Mouse (Mus musculus) embryonic facial prominence, embryonic 11.5 days (tissue): ENCODE results near the gene Shtn1. TPM values are rescaled to one million over a fixed set of nuclear protein-coding genes. Genes with fewer than 3 reads are reported as not detected.

Experiments used
- ATAC-seq: fragments of 200-750 bp; cut with Nextera tagmentation; replicated peaks from 2 replicates; pipeline ENCODE4 v1.8.0; 2017; ENCODE audit warnings: low read depth; ENCODE audit not compliant: insufficient number of reproducible peaks, low FRiP score, low TSS enrichment
- DNase-seq: peaks from one replicate; pipeline ENCODE4 v3.0.0-alpha.2; 2015; ENCODE audit warnings: low spot score
- H3K27ac ChIP-seq: fragments of 300-500 bp; sonication (generic); replicated peaks from 2 replicates; pipeline ENCODE4 v1.5.1; 2014; ENCODE audit warnings: mild to moderate bottlenecking, low read depth, low read length, control low read depth
- H3K27me3 ChIP-seq: fragments of 300-500 bp; sonication (generic); 2 replicates; pipeline ENCODE4 v1.6.1; 2014; ENCODE audit warnings: mild to moderate bottlenecking, low read length, moderate library complexity, mixed read lengths; ENCODE audit not compliant: control insufficient read depth, insufficient read depth
- H3K36me3 ChIP-seq: fragments of 300-500 bp; sonication (generic); replicated peaks from 2 replicates; pipeline ENCODE4 v1.6.1; 2014; ENCODE audit warnings: low read depth, mild to moderate bottlenecking, low read length, moderate library complexity, mixed read lengths; ENCODE audit not compliant: control insufficient read depth, insufficient read depth
- H3K4me1 ChIP-seq: fragments of 300-500 bp; sonication (generic); 2 replicates; pipeline ENCODE4 v1.6.1; 2014; ENCODE audit warnings: low read length, mixed read lengths; ENCODE audit not compliant: control insufficient read depth, insufficient read depth
- H3K4me2 ChIP-seq: fragments of 300-500 bp; sonication (generic); 2 replicates; pipeline ENCODE4 v1.6.1; 2014; ENCODE audit warnings: low read depth, mild to moderate bottlenecking, control low read depth, low read length, moderate library complexity
- H3K4me3 ChIP-seq: fragments of 300-500 bp; sonication (generic); 2 replicates; pipeline ENCODE4 v1.5.1; 2014; ENCODE audit warnings: low read depth, low read length, control low read depth
- H3K9ac ChIP-seq: fragments of 300-500 bp; sonication (generic); replicated peaks from 2 replicates; pipeline ENCODE4 v1.6.1; 2014; ENCODE audit warnings: mild to moderate bottlenecking, control low read depth, low read length
- H3K9me3 ChIP-seq: fragments of 300-500 bp; sonication (generic); replicated peaks from 2 replicates; pipeline ENCODE4 v1.6.1; 2016; ENCODE audit warnings: mild to moderate bottlenecking, low read length, inconsistent platforms, mixed read lengths; ENCODE audit not compliant: control insufficient read depth
- WGBS: fragments of 180-500 bp; shearing (Covaris S2); extraction: QIAGEN DNeasy Blood & Tissue Kit; methylation state at CpG from one replicate; pipeline ENCODE4 v1.1.7; 2014; 5-methylcytosine and 5-hydroxymethylcytosine counted together
- polyA plus RNA-seq: library from polyadenylated mRNA; unstranded; fragments of >200 nt; fragmentation: Nextera tagmentation; extraction: Ambion mirVana; gene quantifications from 2 replicates; pipeline ENCODE4 v1.2.1, GENCODE M21; 2014

Shtn1 gene
- polyA plus RNA-seq, 1 experiment from 2014 or later, result 6.3 TPM

DNA sequence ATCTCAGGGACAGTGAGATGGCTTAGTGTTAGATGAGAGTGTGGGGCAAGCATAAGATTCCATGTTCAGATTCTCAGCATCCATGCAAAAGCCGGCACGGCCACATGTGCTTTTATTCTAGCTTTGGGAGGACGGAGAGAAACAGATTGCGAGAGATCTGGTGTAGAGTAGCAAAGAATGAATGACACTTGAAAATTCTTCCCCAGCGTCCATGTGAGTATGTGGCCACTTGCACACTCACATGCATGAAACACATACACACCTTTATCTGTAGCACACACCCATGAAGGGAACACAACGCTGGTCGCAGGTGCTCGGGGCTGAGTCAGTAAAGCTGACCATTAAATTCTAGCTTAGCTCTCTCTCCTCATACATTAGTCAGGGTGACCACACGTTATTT is 24.3 kb downstream of the Shtn1 start:
- Histone ChIP-seq H3K27ac (no peak overlapping the region), H3K9me3 (no peaks in the 10 kb centered on the region), H3K4me2 (no peak overlapping the region), H3K9ac (no peak overlapping the region), H3K36me3 (no peaks in the 10 kb centered on the region), H3K4me1 (no peaks in the 10 kb centered on the region), H3K4me3 (no peak overlapping the region), H3K27me3 (no peaks in the 10 kb centered on the region)
- 87% methylated on average over 9 of the region's 9 CpGs for WGBS
- DNase-seq (no peak), ATAC-seq (no peak)

DNA sequence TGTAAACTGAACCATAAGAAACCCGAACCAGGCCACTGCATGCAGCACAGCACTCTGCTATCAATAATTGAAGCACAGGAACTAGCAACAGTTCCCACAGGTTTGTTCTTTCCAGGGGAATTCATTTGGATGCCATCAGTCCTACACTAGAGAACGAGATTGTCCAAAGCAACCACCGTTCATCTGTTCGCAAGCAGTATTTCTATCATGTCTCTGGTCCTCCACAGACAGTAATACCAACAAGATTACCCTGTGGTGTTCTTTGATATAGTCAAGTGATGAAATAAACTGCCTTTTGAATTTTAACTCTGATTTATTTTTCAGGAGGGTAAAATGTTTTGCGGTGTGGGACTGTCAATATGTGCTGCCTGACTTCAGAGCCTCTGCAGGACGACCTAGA is 27.0 kb downstream of the Shtn1 start:
- Histone ChIP-seq H3K36me3 (no peaks in the 10 kb centered on the region), H3K4me2 (no peak overlapping the region), H3K4me3 (no peak overlapping the region), H3K27ac (no peak overlapping the region), H3K27me3 (no peaks in the 10 kb centered on the region), H3K9ac (no peak overlapping the region), H3K4me1 (no peaks in the 10 kb centered on the region), H3K9me3 (no peaks in the 10 kb centered on the region)
- 86% methylated on average over 6 of the region's 6 CpGs for WGBS
- no peak for ATAC-seq
- DNase-seq, result no peak

DNA sequence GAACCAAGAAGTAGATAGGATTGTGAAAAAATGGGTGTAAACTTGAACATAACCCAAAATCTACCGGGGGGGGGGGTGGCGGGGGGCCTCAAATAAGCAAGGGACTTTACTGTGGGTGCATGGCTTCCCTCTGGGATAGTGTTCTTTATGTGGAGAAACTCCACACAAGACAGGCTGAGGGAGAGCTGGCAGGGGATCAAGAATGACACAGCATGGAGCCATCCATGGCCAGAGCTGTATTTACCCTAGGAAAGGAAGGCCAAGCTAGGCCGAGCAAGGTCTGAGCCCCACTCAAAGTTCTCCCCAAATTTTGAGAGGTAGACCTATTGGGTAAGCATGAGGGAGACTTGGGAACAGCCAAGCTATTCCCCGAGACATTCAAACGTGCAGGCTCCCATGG is 28.4 kb downstream of the Shtn1 start:
- Histone ChIP-seq H3K4me1 (no peaks in the 10 kb centered on the region), H3K9ac (no peak overlapping the region), H3K27ac (no peak overlapping the region), H3K4me2 (no peak overlapping the region), H3K9me3 (no peaks in the 10 kb centered on the region), H3K4me3 (no peak overlapping the region), H3K27me3 (no peaks in the 10 kb centered on the region), H3K36me3 (no peaks in the 10 kb centered on the region)
- ATAC-seq (no peak), DNase-seq (no peak)
- 82% methylated on average over 5 of the region's 5 CpGs for WGBS

DNA sequence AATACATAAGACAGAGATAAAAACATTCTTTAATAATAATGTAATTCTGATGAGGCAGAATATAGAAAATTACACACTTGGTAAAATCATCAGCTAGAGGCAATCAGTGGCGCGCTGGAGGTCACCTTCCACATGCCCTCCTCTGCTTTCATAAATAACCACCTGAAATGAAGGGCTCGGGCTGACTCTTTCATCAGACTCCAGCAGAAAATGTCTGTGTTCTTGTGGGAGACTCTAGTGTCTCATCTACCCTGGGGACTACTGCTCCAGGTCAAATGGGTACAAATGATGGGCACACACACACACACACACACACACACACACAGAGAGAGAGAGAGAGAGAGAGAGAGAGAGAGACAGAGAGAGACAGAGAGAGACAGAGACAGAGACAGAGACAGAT is 34.8 kb downstream of the Shtn1 start:
- ATAC-seq, result no peak
- H3K4me3 ChIP-seq, result no peak overlapping the region
- 77% methylated on average over 3 of the region's 3 CpGs for WGBS
- H3K9me3 ChIP-seq, result no peaks in the 10 kb centered on the region
- no peak overlapping the region for H3K27ac ChIP-seq
- no peaks in the 10 kb centered on the region for H3K36me3 ChIP-seq
- DNase-seq, result no peak
- H3K27me3 ChIP-seq, result no peaks in the 10 kb centered on the region
- H3K4me1 ChIP-seq, result no peaks in the 10 kb centered on the region
- no peak overlapping the region for H3K9ac ChIP-seq
- no peak overlapping the region for H3K4me2 ChIP-seq

DNA sequence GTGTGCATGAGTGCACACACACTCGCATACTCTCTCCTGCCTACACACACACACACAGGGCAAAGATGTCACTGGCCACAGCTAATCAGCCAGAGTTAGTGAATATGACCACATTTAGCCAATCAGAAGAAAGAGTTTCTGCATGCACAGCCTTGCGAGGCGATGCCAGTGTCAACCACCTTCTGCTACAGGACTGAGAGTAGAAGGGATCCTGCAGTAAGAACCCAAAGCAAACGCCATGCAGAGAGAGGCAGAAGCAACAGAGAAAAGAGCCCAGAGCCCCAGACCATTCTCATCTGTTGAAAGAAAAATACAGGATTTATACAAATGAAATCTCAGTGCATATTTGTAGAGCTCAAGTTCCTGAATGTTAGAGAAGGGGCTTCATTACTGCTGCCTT is 37.1 kb downstream of the Shtn1 start:
- H3K27ac ChIP-seq, result no peak overlapping the region
- no peaks in the 10 kb centered on the region for H3K27me3 ChIP-seq
- ATAC-seq, result no peak
- no peak overlapping the region for H3K4me2 ChIP-seq
- DNase-seq, result no peak
- no peaks in the 10 kb centered on the region for H3K4me1 ChIP-seq
- WGBS, result 84% methylated on average over 4 of the region's 4 CpGs
- H3K4me3 ChIP-seq, result no peak overlapping the region
- H3K36me3 ChIP-seq, result no peaks in the 10 kb centered on the region
- no peak overlapping the region for H3K9ac ChIP-seq
- H3K9me3 ChIP-seq, result no peaks in the 10 kb centered on the region

DNA sequence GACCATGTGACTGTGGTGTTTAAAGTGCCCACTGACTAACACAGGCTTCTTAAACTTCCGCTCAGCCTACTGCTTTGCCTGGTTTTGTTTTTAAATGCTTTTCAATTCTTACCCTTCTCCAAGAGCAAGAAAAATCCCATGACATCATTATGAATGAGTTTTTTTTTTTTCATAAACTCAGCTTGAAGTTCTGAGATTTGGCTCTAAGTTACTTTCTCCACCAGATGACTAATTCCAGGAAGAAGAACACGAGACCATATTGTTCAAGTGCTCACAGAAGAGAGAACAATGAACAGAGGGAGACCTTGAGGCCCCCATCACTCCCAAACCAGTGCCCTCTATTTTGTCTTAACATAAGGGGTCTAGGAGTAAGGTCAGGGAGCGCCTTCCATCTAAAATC is 39.1 kb downstream of the Shtn1 start:
- Histone ChIP-seq H3K9me3 (no peaks in the 10 kb centered on the region), H3K9ac (no peak overlapping the region), H3K27me3 (no peaks in the 10 kb centered on the region), H3K27ac (no peak overlapping the region), H3K4me1 (no peaks in the 10 kb centered on the region), H3K4me2 (no peak overlapping the region), H3K36me3 (no peaks in the 10 kb centered on the region), H3K4me3 (no peak overlapping the region)
- WGBS, result 62% methylated on average over 3 of the region's 3 CpGs
- DNase-seq, result no peak
- no peak for ATAC-seq

DNA sequence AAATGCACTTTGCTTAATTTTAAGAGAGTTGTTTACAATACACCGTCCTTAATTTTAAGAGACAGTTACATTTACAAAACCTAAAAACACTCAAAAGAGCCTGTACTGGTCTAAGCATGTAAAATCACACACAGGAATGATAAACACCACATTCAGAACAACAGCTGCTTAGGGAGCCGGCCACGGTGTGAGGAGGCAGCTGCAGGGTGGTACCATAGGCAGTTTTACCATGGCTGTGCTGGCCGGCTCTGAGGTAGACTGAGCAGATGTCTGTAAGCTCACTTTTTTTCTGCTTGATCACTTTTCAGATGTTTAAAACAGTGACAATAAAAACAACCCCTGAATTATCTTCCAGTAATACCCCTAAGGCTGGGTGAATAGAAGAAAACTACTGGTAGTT is 42.7 kb downstream of the Shtn1 start:
- no peaks in the 10 kb centered on the region for H3K36me3 ChIP-seq
- H3K27ac ChIP-seq, result no peak overlapping the region
- DNase-seq, result no peak
- ATAC-seq, result no peak
- no peak overlapping the region for H3K4me3 ChIP-seq
- no peaks in the 10 kb centered on the region for H3K27me3 ChIP-seq
- no peak overlapping the region for H3K9ac ChIP-seq
- no peaks in the 10 kb centered on the region for H3K4me1 ChIP-seq
- no peak overlapping the region for H3K4me2 ChIP-seq
- 63% methylated on average over 4 of the region's 4 CpGs for WGBS
- no peaks in the 10 kb centered on the region for H3K9me3 ChIP-seq

DNA sequence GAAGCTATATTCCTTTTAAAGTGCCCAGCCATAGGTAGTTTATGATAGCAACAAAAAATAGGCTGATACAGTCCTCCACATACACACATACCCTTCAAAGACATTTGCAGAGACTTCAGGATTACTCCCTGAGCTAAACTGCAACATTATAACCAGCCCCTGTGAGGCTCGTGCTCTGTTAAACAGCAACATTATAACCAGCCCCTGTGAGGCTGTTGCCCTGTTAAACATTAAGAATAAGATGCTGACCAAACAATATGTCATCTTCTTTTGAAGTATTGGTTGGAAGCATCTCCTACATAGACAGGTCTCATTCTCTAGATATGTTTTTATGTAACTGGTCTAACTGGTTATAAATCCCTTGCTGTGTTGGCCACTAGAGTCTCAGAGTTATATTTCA is 45.7 kb downstream of the Shtn1 start:
- H3K27ac ChIP-seq, result no peak overlapping the region
- 64% methylated on average over 1 of the region's 1 CpGs for WGBS

DNA sequence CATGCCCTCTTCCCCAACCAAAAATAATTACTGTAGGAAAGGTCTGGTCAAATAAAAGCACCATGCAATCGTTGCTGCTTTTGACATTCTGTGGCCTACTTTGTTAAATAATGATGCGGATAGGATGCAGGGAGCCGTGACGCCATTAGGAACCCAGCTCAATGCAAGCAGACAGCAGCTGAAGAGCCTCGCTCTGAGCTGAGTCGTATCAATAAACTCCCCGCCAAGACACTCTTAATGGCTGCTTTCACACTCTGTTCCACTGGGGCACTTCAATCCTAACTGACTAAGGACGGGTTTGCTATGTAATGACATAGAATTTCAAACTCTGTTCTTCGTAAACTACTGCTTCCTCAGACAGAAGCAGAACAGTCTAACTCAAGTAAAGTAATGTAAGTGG is 46.9 kb downstream of the Shtn1 start:
- Histone ChIP-seq H3K27me3 (no peaks in the 10 kb centered on the region), H3K4me1 (no peaks in the 10 kb centered on the region), H3K4me2 (no peak overlapping the region), H3K27ac (no peak overlapping the region), H3K36me3 (no peaks in the 10 kb centered on the region; the same call in 1 of the 2 replicates), H3K9me3 (no peaks in the 10 kb centered on the region), H3K4me3 (no peak overlapping the region), H3K9ac (no peak overlapping the region)
- ATAC-seq (no peak), DNase-seq (no peak)
- 79% methylated on average over 9 of the region's 9 CpGs for whole genome bisulfite sequencing

More for the DNA sequence above, 45.7 kb downstream of the Shtn1 start:
- H3K27me3 ChIP-seq, result no peaks in the 10 kb centered on the region
- no peak overlapping the region for H3K9ac ChIP-seq
- no peak overlapping the region for H3K4me2 ChIP-seq
- ATAC-seq, result no peak
- H3K4me1 ChIP-seq, result no peaks in the 10 kb centered on the region
- H3K4me3 ChIP-seq, result no peak overlapping the region
- DNase-seq, result no peak
- no peaks in the 10 kb centered on the region for H3K36me3 ChIP-seq
- no peaks in the 10 kb centered on the region for H3K9me3 ChIP-seq
